Mouse (Mus musculus) kidney, adult 2 months (tissue): ENCODE data around the gene Adamts18. TPM values are rescaled to one million over a fixed set of nuclear protein-coding genes. Genes with fewer than 3 reads are reported as not detected.

ENCODE experiments used
- DNase-seq: peaks from one replicate; pipeline ENCODE4 v3.0.0; 2021
- H3K27ac ChIP-seq: fragments of 200-500 bp; 2 replicates; pipeline ENCODE4 v1.5.1; 2012; ENCODE audit warnings: low read depth, low read length, control low read depth, inconsistent platforms; ENCODE audit not compliant: insufficient read depth
- H3K27me3 ChIP-seq: fragments of 200-500 bp; replicated peaks from 2 replicates; pipeline ENCODE4 v1.6.1; 2012; ENCODE audit warnings: mild to moderate bottlenecking, moderate library complexity, low read length, inconsistent platforms; ENCODE audit not compliant: control insufficient read depth, insufficient read depth
- H3K36me3 ChIP-seq: fragments of 200-500 bp; 2 replicates; pipeline ENCODE4 v1.6.1; 2012; ENCODE audit warnings: mild to moderate bottlenecking, moderate library complexity, low read length, inconsistent platforms; ENCODE audit not compliant: control insufficient read depth, insufficient read depth
- H3K4me1 ChIP-seq: fragments of 200-500 bp; 2 replicates; pipeline ENCODE4 v1.6.1; 2011; ENCODE audit warnings: low read length; ENCODE audit not compliant: control insufficient read depth, insufficient read depth
- H3K4me3 ChIP-seq: fragments of 200-500 bp; 2 replicates; pipeline ENCODE4 v1.5.1; 2011; ENCODE audit warnings: mild to moderate bottlenecking, low read depth, low read length, control low read depth; ENCODE audit not compliant: insufficient read depth
- CTCF ChIP-seq: fragments of 200-500 bp; conservative IDR thresholded peaks from 2 replicates; pipeline ENCODE4 v1.5.1; 2011; ENCODE audit warnings: low read depth, mild to moderate bottlenecking, control low read depth, low read length, moderate library complexity, mixed read lengths; ENCODE audit not compliant: insufficient read depth, insufficient read length
- POLR2A ChIP-seq: fragments of 200-500 bp; IDR thresholded peaks from one replicate; pipeline ENCODE4 v1.6.1; 2011; ENCODE audit warnings: low read depth, low read length, control low read depth
- WGBS: fragments of 180-500 bp; shearing (Covaris S2); methylation state at CpG from one replicate; pipeline ENCODE4 v1.1.7; 2018; 5-methylcytosine and 5-hydroxymethylcytosine counted together
- polyA plus RNA-seq: library from polyadenylated mRNA; depleted of rRNA; stranded (reverse); fragments of >200 nt; gene quantifications from 2 replicates; pipeline ENCODE4 v1.2.3, GENCODE M21; 2012

Adamts18 gene
- polyA plus RNA-seq, 1 experiment, result not detected

DNA sequence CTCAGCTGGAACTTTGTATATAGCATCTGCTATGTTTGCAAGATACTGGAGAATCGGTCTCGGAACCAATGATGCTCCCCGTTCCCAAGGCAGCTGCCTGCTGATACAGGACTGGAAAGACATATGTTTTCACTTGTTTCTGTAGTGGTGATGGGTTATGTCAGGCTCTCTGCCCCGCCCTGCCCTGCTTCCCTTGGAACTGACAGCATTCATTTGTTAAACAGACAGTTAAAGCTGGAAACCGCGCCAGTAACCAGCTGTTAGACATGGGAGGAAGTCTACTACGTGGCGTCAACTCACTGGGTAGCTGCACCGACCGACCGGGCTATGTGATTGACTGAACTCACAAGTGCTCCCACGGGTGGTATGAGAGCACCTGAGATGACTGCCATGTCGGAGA lies 56.7 kb downstream of the Adamts18 start:
- H3K4me1 ChIP-seq, result no peaks in the 10 kb centered on the region
- WGBS, result no CpG with 5 or more reads among the region's 13 CpGs

DNA sequence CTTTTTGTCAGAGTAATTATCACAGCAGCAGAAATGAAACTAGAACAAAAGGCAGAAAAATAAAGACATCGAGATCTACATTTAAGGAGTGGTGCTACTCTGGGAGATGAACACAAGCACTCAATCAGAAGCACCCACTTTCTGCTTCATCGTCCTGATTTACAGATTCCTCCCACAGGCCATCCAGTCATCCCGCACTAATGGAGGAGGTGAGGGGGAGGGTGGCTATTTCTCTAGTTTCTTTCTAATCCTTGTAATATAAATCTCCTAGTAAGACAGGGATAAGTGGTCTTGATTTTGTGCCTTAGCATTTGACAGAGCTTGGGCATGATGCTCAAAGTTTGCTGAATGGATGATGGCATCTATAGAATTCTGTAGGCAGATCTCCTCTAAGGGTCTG lies 57.5 kb downstream of the Adamts18 start:
- no CpG with 5 or more reads among the region's 3 CpGs for WGBS
- Histone ChIP-seq H3K4me3 (no peak overlapping the region), H3K27ac (no peak overlapping the region), H3K36me3 (no peaks in the 10 kb centered on the region), H3K4me1 (no peaks in the 10 kb centered on the region), H3K27me3 (no peaks in the 10 kb centered on the region)
- DNase-seq, result no peak
- TF ChIP-seq POLR2A, result no peak
- no peak for TF ChIP-seq CTCF

More for the DNA sequence above, 56.7 kb downstream of the Adamts18 start:
- Histone ChIP-seq H3K27me3 (no peaks in the 10 kb centered on the region), H3K4me3 (no peak overlapping the region), H3K36me3 (no peaks in the 10 kb centered on the region), H3K27ac (no peak overlapping the region)
- TF ChIP-seq POLR2A (no peak), CTCF (no peak)
- no peak for DNase-seq

DNA sequence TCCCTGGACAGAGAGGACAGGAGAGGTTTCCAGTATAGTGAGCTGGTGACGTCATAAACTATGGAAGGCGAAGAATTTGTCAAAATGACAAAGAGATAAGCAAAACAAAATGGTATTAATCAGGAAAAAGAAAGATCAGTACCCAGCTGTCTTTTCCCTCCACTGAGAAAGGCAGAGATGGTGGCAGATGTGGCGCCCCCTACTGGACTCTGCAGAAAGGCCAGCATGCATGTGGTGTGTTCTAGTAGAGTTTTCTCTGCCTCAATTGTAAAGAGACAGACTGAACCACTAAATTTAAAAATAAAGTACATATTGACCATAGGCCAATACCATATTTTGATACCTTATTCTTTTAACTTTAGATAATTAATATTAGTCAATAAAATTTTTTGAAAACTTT lies 64.8 kb downstream of the Adamts18 start:
- H3K36me3 ChIP-seq, result no peaks in the 10 kb centered on the region
- WGBS, result no CpG with 5 or more reads among the region's 3 CpGs
- TF ChIP-seq CTCF (no peak), POLR2A (no peak)
- H3K4me3 ChIP-seq, result no peak overlapping the region
- no peaks in the 10 kb centered on the region for H3K4me1 ChIP-seq
- no peak overlapping the region for H3K27ac ChIP-seq
- no peaks in the 10 kb centered on the region for H3K27me3 ChIP-seq
- DNase-seq, result no peak

- Histone ChIP-seq H3K36me3 (no peaks in the 10 kb centered on the region), H3K4me3 (no peak overlapping the region), H3K27ac (no peak overlapping the region), H3K4me1 (no peaks in the 10 kb centered on the region), H3K27me3 (no peaks in the 10 kb centered on the region)
- 66% methylated on average over 2 of the region's 2 CpGs for WGBS
- DNase-seq, result no peak
- TF ChIP-seq POLR2A (no peak), CTCF (no peak)
Observed at GRCm38 (mm10) chr8:113781554-113781953, 67.0 kb downstream of the Adamts18 start.

DNA sequence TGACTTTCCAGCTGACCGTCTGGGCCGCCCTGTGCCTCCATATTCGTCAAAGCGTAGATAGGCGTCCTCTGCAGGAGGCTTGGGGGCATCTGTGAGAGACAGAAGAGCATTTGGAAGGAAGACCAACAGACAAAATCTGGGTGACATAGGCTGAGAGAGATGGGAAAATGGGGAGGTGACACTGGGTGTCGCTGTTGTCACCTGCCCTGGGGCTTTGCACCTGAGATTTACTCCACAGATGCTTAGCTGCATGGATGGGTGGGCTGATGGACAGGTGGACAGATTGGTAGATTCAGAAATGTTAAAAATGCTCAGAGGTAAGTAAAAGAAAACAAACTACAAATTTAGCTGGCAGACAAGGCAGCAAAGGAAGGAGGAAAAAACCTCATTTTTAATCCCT lies 73.2 kb downstream of the Adamts18 start:
- TF ChIP-seq POLR2A (no peak), CTCF (no peak)
- H3K27me3 ChIP-seq, result no peaks in the 10 kb centered on the region
- no peaks in the 10 kb centered on the region for H3K36me3 ChIP-seq
- WGBS, result 82% methylated on average over 6 of the region's 6 CpGs
- no peak overlapping the region for H3K27ac ChIP-seq
- H3K4me1 ChIP-seq, result no peaks in the 10 kb centered on the region
- no peak overlapping the region for H3K4me3 ChIP-seq
- no peak for DNase-seq

GRCm38 (mm10) chr8:113768861-113769410 lies 79.6 kb downstream of the Adamts18 start:
- TF ChIP-seq CTCF (no peak), POLR2A (no peak)
- H3K4me1 ChIP-seq, result no peaks in the 10 kb centered on the region
- DNase-seq, result no peak
- no peaks in the 10 kb centered on the region for H3K27me3 ChIP-seq
- no peaks in the 10 kb centered on the region for H3K36me3 ChIP-seq
- no peak overlapping the region for H3K4me3 ChIP-seq
- H3K27ac ChIP-seq, result no peak overlapping the region
- WGBS, result 68% methylated on average over 8 of the region's 8 CpGs

- TF ChIP-seq POLR2A (no peak), CTCF (no peak)
- 81% methylated on average over 4 of the region's 4 CpGs for WGBS
Observed at GRCm38 (mm10) chr8:113765121-113765520, 83.4 kb downstream of the Adamts18 start.

More at GRCm38 (mm10) chr8:113765121-113765520, 83.4 kb downstream of the Adamts18 start:
- H3K27me3 ChIP-seq, result no peaks in the 10 kb centered on the region
- H3K27ac ChIP-seq, result no peak overlapping the region
- H3K4me3 ChIP-seq, result no peak overlapping the region
- no peaks in the 10 kb centered on the region for H3K36me3 ChIP-seq
- no peak for DNase-seq
- H3K4me1 ChIP-seq, result no peaks in the 10 kb centered on the region
